Mouse (Mus musculus) ES-E14 (cell line): ENCODE data around the gene Ccdc91. TPM values are rescaled to one million over a fixed set of nuclear protein-coding genes. Genes with fewer than 3 reads are reported as not detected.

ENCODE experiments used
- DNase-seq: peaks from one replicate; pipeline ENCODE4 v3.0.0-alpha.2; 2013; ENCODE audit warnings: low read depth, low spot score
- H3K27ac ChIP-seq: 2 replicates; pipeline ENCODE4 v1.5.1; 2012; ENCODE audit warnings: low read depth, mild to moderate bottlenecking, low read length, moderate library complexity, mixed read lengths; ENCODE audit not compliant: poor library complexity, insufficient read depth, severe bottlenecking
- H3K36me3 ChIP-seq: 2 replicates; pipeline ENCODE4 v1.6.1; 2012; ENCODE audit warnings: mild to moderate bottlenecking, low read length, moderate library complexity, mixed read lengths; ENCODE audit not compliant: control insufficient read depth, poor library complexity, insufficient read depth, severe bottlenecking
- H3K4me1 ChIP-seq, 2 experiments: fragments of 150-350 bp in 1 of 2; sonication (generic) in 1 of 2; 2 replicates each; pipeline ENCODE4 v1.6.1; 2012; ENCODE audit warnings: low read length in 2 of 2, mild to moderate bottlenecking in 1 of 2, mixed read lengths in 1 of 2; ENCODE audit not compliant: control insufficient read depth in 2 of 2, insufficient read depth in 2 of 2, poor library complexity in 1 of 2
- H3K4me3 ChIP-seq, 2 experiments: fragments of 150-350 bp in 1 of 2; sonication (generic) in 1 of 2; 2 replicates each; pipeline ENCODE4 v1.5.1; 2012; ENCODE audit warnings: low read length in 2 of 2, low read depth in 1 of 2, mild to moderate bottlenecking in 1 of 2, mixed read lengths in 1 of 2; ENCODE audit not compliant: insufficient read depth in 1 of 2, poor library complexity in 1 of 2, severe bottlenecking in 1 of 2
- H3K9ac ChIP-seq: 2 replicates; pipeline ENCODE4 v1.6.1; 2012; ENCODE audit warnings: low read depth, mild to moderate bottlenecking, low read length, mixed read lengths; ENCODE audit not compliant: poor library complexity, insufficient read depth, severe bottlenecking
- H3K9me3 ChIP-seq: fragments of 150-350 bp; sonication (generic); 2 replicates; pipeline ENCODE4 v1.6.1; 2012; ENCODE audit warnings: low read depth, mild to moderate bottlenecking, low read length; ENCODE audit not compliant: control insufficient read depth, insufficient read depth
- CHD2 ChIP-seq: IDR thresholded peaks from 2 replicates; pipeline ENCODE4 v1.6.1; 2014; ENCODE audit warnings: mild to moderate bottlenecking, low read depth, low read length, inconsistent platforms
- HCFC1 ChIP-seq: IDR thresholded peaks from 2 replicates; pipeline ENCODE4 v1.6.1; 2012; ENCODE audit warnings: low read length, inconsistent platforms, borderline replicate concordance; ENCODE audit not compliant: insufficient read depth
- MAFK ChIP-seq: IDR thresholded peaks from 2 replicates; pipeline ENCODE4 v1.6.1; 2014; ENCODE audit warnings: mild to moderate bottlenecking, low read depth, low read length, inconsistent platforms; ENCODE audit not compliant: insufficient read depth
- ZC3H11A ChIP-seq: IDR thresholded peaks from 2 replicates; pipeline ENCODE4 v1.6.1; 2012; ENCODE audit warnings: low read depth, mild to moderate bottlenecking, inconsistent platforms, low read length, borderline replicate concordance
- ZNF384 ChIP-seq: IDR thresholded peaks from 2 replicates; pipeline ENCODE4 v1.6.1; 2012; ENCODE audit warnings: low read depth, low read length, inconsistent platforms
- in situ Hi-C, 2 experiments: fragments of 600-800 bp; cut with MboI; formaldehyde crosslinking; loops; one replicate each; pipeline ENCODE4 v1.15.1; 2025; ENCODE audit warnings: low sequenced_read_pairs in 2 of 2, inconsistent platforms in 1 of 2; ENCODE audit not compliant: unreplicated experiment in 2 of 2
- total RNA-seq: library from RNA; depleted of rRNA; stranded (reverse); fragments of 300-350 nt; gene quantifications from 2 replicates; pipeline ENCODE4 v1.2.3, GENCODE M21; 2012

The Ccdc91 gene
- total RNA-seq, 1 experiment = 12.6 TPM

- no peak overlapping the region for H3K27ac ChIP-seq
- no peak for DNase-seq
- H3K9me3 ChIP-seq = no peaks in the 10 kb centered on the region
- in situ Hi-C loops = no loop called here
- no peak overlapping the region for H3K4me3 ChIP-seq
- TF ChIP-seq ZC3H11A (no peak), ZNF384 (no peak), MAFK (no peak), HCFC1 (no peak), CHD2 (no peak)
- no peaks in the 10 kb centered on the region for H3K4me1 ChIP-seq
- no peaks in the 10 kb centered on the region for H3K36me3 ChIP-seq
- no peak overlapping the region for H3K9ac ChIP-seq
Observed at GRCm38 (mm10) chr6:147555591-147555990, 80.0 kb downstream of the Ccdc91 start.

GRCm38 (mm10) chr6:147559316-147559715 is 83.7 kb downstream of the Ccdc91 start:
- H3K9me3 ChIP-seq = no peaks in the 10 kb centered on the region
- H3K36me3 ChIP-seq = no peaks in the 10 kb centered on the region
- in situ Hi-C loops = no loop called here
- no peaks in the 10 kb centered on the region for H3K4me1 ChIP-seq
- no peak overlapping the region for H3K27ac ChIP-seq
- TF ChIP-seq MAFK (no peak), ZC3H11A (no peak), CHD2 (no peak), ZNF384 (no peak), HCFC1 (no peak)
- no peak overlapping the region for H3K4me3 ChIP-seq
- no peak overlapping the region for H3K9ac ChIP-seq
- no peak for DNase-seq

GRCm38 (mm10) chr6:147560436-147560835 is 84.8 kb downstream of the Ccdc91 start:
- no peak overlapping the region for H3K4me3 ChIP-seq
- H3K4me1 ChIP-seq = no peaks in the 10 kb centered on the region
- no peaks in the 10 kb centered on the region for H3K36me3 ChIP-seq
- in situ Hi-C loops = no loop called here
- TF ChIP-seq ZC3H11A (no peak), ZNF384 (no peak), CHD2 (no peak), MAFK (no peak), HCFC1 (no peak)
- no peak for DNase-seq
- H3K27ac ChIP-seq = no peak overlapping the region
- no peaks in the 10 kb centered on the region for H3K9me3 ChIP-seq
- H3K9ac ChIP-seq = no peak overlapping the region

- no peak for DNase-seq
- no peak overlapping the region for H3K9ac ChIP-seq
- TF ChIP-seq HCFC1 = no peak
- no peak for TF ChIP-seq ZNF384
- no peak for TF ChIP-seq ZC3H11A
- H3K36me3 ChIP-seq = no peaks in the 10 kb centered on the region
- H3K9me3 ChIP-seq = no peaks in the 10 kb centered on the region
- in situ Hi-C loops = no loop called here
- H3K4me1 ChIP-seq = no peaks in the 10 kb centered on the region
- no peak overlapping the region for H3K4me3 ChIP-seq
- no peak overlapping the region for H3K27ac ChIP-seq
Observed at GRCm38 (mm10) chr6:147569246-147569645, 93.6 kb downstream of the Ccdc91 start.

GRCm38 (mm10) chr6:147573137-147573536 is 97.5 kb downstream of the Ccdc91 start:
- no peaks in the 10 kb centered on the region for H3K4me1 ChIP-seq
- H3K36me3 ChIP-seq = no peaks in the 10 kb centered on the region; the same call in 1 of the 2 replicates
- in situ Hi-C loops = no loop called here
- no peak for TF ChIP-seq ZC3H11A
- no peak for TF ChIP-seq MAFK
- TF ChIP-seq HCFC1 = no peak
- TF ChIP-seq CHD2 = no peak
- TF ChIP-seq ZNF384 = no peak
- H3K9me3 ChIP-seq = no peaks in the 10 kb centered on the region
- no peak overlapping the region for H3K4me3 ChIP-seq
- H3K27ac ChIP-seq = no peak overlapping the region
- no peak overlapping the region for H3K9ac ChIP-seq
- DNase-seq = no peak
